Mouse (Mus musculus) midbrain, embryonic 11.5 days (tissue): ENCODE measurements at regions not wholly inside any gene's neighbourhood (a gene's known extent, or its start where the extent isn't known, plus 50 kb on each side); places are given as distances from the start of the nearest gene placed in this dataset.

Experiments
- ATAC-seq: fragments of 200-750 bp; cut with Nextera tagmentation; 2 replicates; pipeline ENCODE4 v1.8.0; 2017; ENCODE audit warnings: moderate TSS enrichment, moderate library complexity; ENCODE audit not compliant: low FRiP score
- DNase-seq: peaks from one replicate; pipeline ENCODE4 v3.0.0; 2015; ENCODE audit warnings: low spot score; ENCODE audit errors: missing footprints
- H3K27ac ChIP-seq: fragments of 300-500 bp; sonication (generic); 2 replicates; pipeline ENCODE4 v1.5.1; 2014; ENCODE audit warnings: low read depth, low read length
- H3K27me3 ChIP-seq: fragments of 300-500 bp; sonication (generic); 2 replicates; pipeline ENCODE4 v1.6.1; 2014; ENCODE audit warnings: mild to moderate bottlenecking, low read length, moderate library complexity, mixed read lengths; ENCODE audit not compliant: control insufficient read depth, insufficient read depth
- H3K36me3 ChIP-seq: fragments of 300-500 bp; sonication (generic); 2 replicates; pipeline ENCODE4 v1.6.1; 2014; ENCODE audit warnings: mild to moderate bottlenecking, low read length, moderate library complexity, mixed read lengths; ENCODE audit not compliant: control insufficient read depth, insufficient read depth
- H3K4me1 ChIP-seq: fragments of 300-500 bp; sonication (generic); 2 replicates; pipeline ENCODE4 v1.6.1; 2014; ENCODE audit warnings: low read length; ENCODE audit not compliant: control insufficient read depth, insufficient read depth
- H3K4me2 ChIP-seq: fragments of 300-500 bp; sonication (generic); 2 replicates; pipeline ENCODE4 v1.6.1; 2014; ENCODE audit warnings: mild to moderate bottlenecking, moderate library complexity
- H3K4me3 ChIP-seq: fragments of 300-500 bp; sonication (generic); 2 replicates; pipeline ENCODE4 v1.5.1; 2014; ENCODE audit warnings: low read depth, low read length
- H3K9ac ChIP-seq: fragments of 300-500 bp; sonication (generic); 2 replicates; pipeline ENCODE4 v1.6.1; 2014; ENCODE audit warnings: low read length
- H3K9me3 ChIP-seq: fragments of 300-500 bp; sonication (generic); 2 replicates; pipeline ENCODE4 v1.6.1; 2016; ENCODE audit warnings: low read length; ENCODE audit not compliant: control insufficient read depth
- WGBS: fragments of 180-500 bp; shearing (Covaris S2); extraction: QIAGEN DNeasy Blood & Tissue Kit; methylation state at CpG from one replicate; pipeline ENCODE4 v1.1.7; 2014; 5-methylcytosine and 5-hydroxymethylcytosine counted together

DNA sequence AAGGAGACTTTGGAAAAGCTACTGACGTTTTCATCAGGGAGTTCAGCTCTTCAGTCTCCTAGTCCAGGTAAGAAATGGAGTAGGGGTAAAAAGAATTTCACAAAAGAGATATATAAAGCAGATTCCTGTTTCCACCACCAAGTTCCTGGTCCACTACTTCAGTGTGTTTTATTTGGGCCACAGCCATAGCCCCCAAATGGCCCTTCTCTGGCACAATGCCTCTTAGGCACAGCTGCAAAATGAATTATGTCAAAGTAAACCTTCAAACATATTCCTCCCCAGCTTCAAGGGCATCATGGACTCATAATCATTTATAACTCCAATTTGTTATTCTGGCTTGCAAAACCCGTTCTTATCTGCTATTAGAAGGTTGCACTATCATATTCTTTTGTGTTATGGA lies 325.1 kb downstream of the Slc6a15 start:
- Histone ChIP-seq H3K4me2 (no peak overlapping the region), H3K27me3 (no peaks in the 10 kb centered on the region), H3K9ac (no peak overlapping the region), H3K36me3 (no peaks in the 10 kb centered on the region), H3K4me1 (no peaks in the 10 kb centered on the region), H3K4me3 (no peak overlapping the region), H3K27ac (no peak overlapping the region), H3K9me3 (no peaks in the 10 kb centered on the region)
- ATAC-seq (no peak), DNase-seq (no peak)
- WGBS: 70% methylated on average over 2 of the region's 2 CpGs

DNA sequence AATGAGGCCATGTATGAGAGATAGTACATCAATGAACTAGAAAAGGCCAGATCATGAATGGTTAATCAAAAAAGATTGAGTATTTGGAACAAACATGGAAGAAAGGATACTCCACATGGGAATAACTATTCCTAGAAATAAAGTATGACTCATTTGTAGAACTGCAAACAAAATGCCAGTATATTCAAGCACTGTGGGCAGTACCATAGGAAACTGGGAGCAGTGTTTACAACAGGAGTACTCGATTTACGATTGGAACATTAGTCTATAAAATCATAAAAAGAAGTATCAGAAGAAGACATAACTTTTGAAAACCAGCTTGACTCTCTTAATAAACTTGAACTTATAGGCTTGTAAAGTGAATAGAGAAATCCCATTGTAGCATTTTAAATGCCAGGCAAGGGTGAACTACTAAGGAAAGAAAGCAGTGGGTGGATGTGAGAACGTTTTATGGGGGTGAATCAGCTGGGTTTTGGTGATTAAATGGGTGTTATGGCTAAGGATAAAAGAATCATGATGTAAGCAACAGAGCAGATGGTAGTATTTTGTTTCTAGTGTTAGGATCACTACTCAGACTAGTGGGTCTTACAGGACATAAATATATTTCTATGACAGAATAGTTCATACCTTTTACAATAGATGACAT lies 347.6 kb downstream of the Slc6a15 start:
- Histone ChIP-seq H3K4me3 (no peak overlapping the region), H3K27me3 (no peaks in the 10 kb centered on the region), H3K9me3 (no peaks in the 10 kb centered on the region), H3K27ac (no peak overlapping the region), H3K9ac (no peak overlapping the region), H3K4me1 (no peaks in the 10 kb centered on the region), H3K36me3 (no peaks in the 10 kb centered on the region), H3K4me2 (no peak overlapping the region)
- WGBS: 81% methylated on average over 3 of the region's 3 CpGs
- ATAC-seq (no peak), DNase-seq (no peak)

DNA sequence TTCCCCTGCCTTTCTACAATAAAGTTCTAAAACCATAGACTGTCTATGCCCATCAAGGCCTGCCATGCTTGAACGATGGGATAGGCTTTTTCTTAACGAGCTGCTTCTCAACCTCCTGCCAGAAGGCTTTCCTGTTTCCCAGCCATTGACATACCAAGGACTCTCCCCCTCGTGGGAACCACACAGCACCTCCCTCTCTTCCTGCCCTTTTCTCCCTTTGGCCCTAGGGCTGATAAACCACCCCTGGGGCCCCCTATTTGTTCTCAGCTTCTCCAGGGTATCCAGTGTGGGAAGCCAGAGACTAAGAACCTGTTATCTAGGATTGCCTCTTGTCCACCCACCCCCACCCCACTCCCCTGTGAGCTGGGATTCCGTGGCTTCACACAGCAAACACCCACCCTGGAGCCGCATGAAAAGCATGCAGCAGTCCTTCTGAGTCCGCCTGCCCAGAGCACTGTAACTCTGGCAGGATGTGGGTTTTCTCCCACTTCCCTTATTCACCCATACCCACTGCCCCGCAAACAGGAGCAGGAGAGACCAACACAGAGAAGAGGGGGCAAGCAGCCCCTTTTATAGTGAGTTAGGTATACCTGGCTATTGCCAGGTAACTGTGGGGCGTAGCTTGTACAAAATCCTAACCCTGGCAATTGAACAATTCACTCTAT lies 351.5 kb downstream of the Slc6a15 start:
- 68% methylated on average over 8 of the region's 8 CpGs for WGBS
- no peaks in the 10 kb centered on the region for H3K36me3 ChIP-seq
- DNase-seq (no peak), ATAC-seq (no peak)
- no peak overlapping the region for H3K9ac ChIP-seq
- no peak overlapping the region for H3K27ac ChIP-seq
- H3K4me1 ChIP-seq: no peaks in the 10 kb centered on the region
- no peaks in the 10 kb centered on the region for H3K9me3 ChIP-seq
- no peak overlapping the region for H3K4me3 ChIP-seq
- no peak overlapping the region for H3K4me2 ChIP-seq
- no peaks in the 10 kb centered on the region for H3K27me3 ChIP-seq

DNA sequence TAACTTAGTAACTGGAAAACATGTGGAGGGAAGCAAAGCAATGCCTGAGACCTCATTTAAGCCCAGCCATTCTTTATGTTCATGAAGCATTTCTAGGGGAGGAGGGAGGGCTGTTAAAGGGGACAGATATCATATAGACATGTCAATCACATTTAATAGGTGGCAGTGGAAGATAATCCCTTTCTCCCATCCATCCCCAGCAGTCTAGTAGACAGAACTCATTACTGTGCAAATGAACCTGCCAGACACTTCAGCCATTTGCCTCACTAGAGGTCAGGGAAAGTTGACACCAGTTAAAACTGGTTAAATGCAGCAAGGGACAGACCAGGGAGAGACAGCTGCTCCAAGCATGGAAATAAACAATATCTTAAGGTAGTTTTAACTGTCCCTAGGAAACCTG lies 359.1 kb downstream of the Slc6a15 start:
- DNase-seq: peak; percentile 89
- peak; percentile 96 for ATAC-seq
- no peaks in the 10 kb centered on the region for H3K36me3 ChIP-seq
- no peak overlapping the region for H3K4me2 ChIP-seq
- H3K4me3 ChIP-seq: no peak overlapping the region
- no peaks in the 10 kb centered on the region for H3K9me3 ChIP-seq
- H3K4me1 ChIP-seq: peaks cover 8% of the 10 kb centered on the region
- H3K9ac ChIP-seq: no peak overlapping the region
- no peak overlapping the region for H3K27ac ChIP-seq
- no peaks in the 10 kb centered on the region for H3K27me3 ChIP-seq

GRCm38 (mm10) chr10:103731522-103731921 lies 363.9 kb downstream of the Slc6a15 start:
- DNase-seq: peak; percentile 86

DNA sequence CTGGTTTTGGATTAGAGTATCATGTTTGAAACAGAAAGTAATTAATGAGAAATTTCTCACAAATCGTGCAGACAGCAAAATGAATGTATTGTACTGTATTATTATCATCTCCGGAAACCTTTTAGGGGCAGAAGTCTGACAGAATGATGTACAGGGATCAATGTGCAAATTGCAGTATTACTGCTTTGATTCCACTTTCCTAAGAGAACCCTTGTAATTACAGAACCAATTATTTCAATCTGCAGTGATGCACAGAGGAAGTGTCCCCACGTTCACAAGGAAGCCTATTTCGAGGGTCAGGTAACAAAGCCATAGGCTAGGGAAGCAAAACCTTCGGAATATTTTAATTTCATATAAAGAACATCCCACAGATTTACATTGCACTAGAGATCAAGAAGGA lies 364.4 kb downstream of the Slc6a15 start:
- Histone ChIP-seq H3K36me3 (no peaks in the 10 kb centered on the region), H3K27me3 (no peaks in the 10 kb centered on the region), H3K9me3 (no peaks in the 10 kb centered on the region), H3K4me1 (peaks cover 5% of the 10 kb centered on the region), H3K9ac (no peak overlapping the region), H3K4me3 (no peak overlapping the region), H3K27ac (no peak overlapping the region), H3K4me2 (no peak overlapping the region)
- WGBS: 75% methylated on average over 5 of the region's 5 CpGs
- DNase-seq: no peak
- no peak for ATAC-seq

More at GRCm38 (mm10) chr10:103731522-103731921, 363.9 kb downstream of the Slc6a15 start:
- Histone ChIP-seq H3K36me3 (no peaks in the 10 kb centered on the region), H3K9ac (no peak overlapping the region), H3K9me3 (no peaks in the 10 kb centered on the region), H3K4me3 (no peak overlapping the region), H3K4me1 (peaks cover 8% of the 10 kb centered on the region), H3K4me2 (no peak overlapping the region), H3K27ac (no peak overlapping the region), H3K27me3 (no peaks in the 10 kb centered on the region)
- no peak for ATAC-seq
- WGBS: 24% methylated on average over 1 of the region's 1 CpGs

- 92% methylated on average over 1 of the region's 1 CpGs for WGBS
- no peak for ATAC-seq
Measured at GRCm38 (mm10) chr10:103780127-103780526, 362.7 kb upstream of the Gm21293 start.

GRCm38 (mm10) chr10:103784920-103785319 lies 357.9 kb upstream of the Gm21293 start:
- Histone ChIP-seq H3K9ac (no peak overlapping the region), H3K9me3 (no peaks in the 10 kb centered on the region), H3K27me3 (no peaks in the 10 kb centered on the region), H3K4me2 (no peak overlapping the region), H3K36me3 (no peaks in the 10 kb centered on the region), H3K4me1 (no peaks in the 10 kb centered on the region), H3K4me3 (no peak overlapping the region), H3K27ac (no peak overlapping the region)
- ATAC-seq (no peak), DNase-seq (no peak)

More at GRCm38 (mm10) chr10:103780127-103780526, 362.7 kb upstream of the Gm21293 start:
- H3K4me1 ChIP-seq: no peaks in the 10 kb centered on the region
- no peak overlapping the region for H3K9ac ChIP-seq
- no peak for DNase-seq
- H3K4me2 ChIP-seq: no peak overlapping the region
- no peaks in the 10 kb centered on the region for H3K36me3 ChIP-seq
- H3K27ac ChIP-seq: no peak overlapping the region
- H3K27me3 ChIP-seq: no peaks in the 10 kb centered on the region
- H3K9me3 ChIP-seq: no peaks in the 10 kb centered on the region
- no peak overlapping the region for H3K4me3 ChIP-seq

GRCm38 (mm10) chr10:103829079-103829478 lies 313.7 kb upstream of the Gm21293 start:
- Histone ChIP-seq H3K9ac (no peak overlapping the region), H3K4me3 (no peak overlapping the region), H3K27ac (no peak overlapping the region), H3K36me3 (no peaks in the 10 kb centered on the region), H3K4me2 (no peak overlapping the region), H3K9me3 (no peaks in the 10 kb centered on the region), H3K27me3 (no peaks in the 10 kb centered on the region), H3K4me1 (no peaks in the 10 kb centered on the region)
- DNase-seq: peak; percentile 75
- peak; percentile 50; the same call in 1 of the 2 replicates for ATAC-seq
